Comparison of ENCODE assay signal across 25 mouse cellular contexts in genomic region chr1:162180451-162180850, GRCm38 (mm10).
DNase-seq lines count a peak whose midpoint lies in the region; ATAC-seq and TF ChIP-seq lines count a peak whose summit lies in the region.
"Had no signal": no experiment of that assay in that cellular context is flagged by ENCODE, and none has a peak within 500 bp of the region (broad histone marks: within the 10 kb centered on the region; RNA-seq: fewer than 3 reads in every experiment).

No protein-coding gene starts in this region.

- no peak for DNase-seq in intestine, embryonic 14.5 days (ENCODE audit: low spot score)
- DNase-seq in NIH3T3 (ENCODE audit: low read depth), result peak; percentile 67
- no peak for DNase-seq in limb, embryonic 10.5 days (ENCODE audit: low spot score)
- no peak for DNase-seq in layer of hippocampus, adult 8-10 months (ENCODE audit: low spot score in 2 of 2)
- DNase-seq: adrenal gland, adult 8-10 months; cerebellum, adult 18-20 months; cerebellum, postnatal 25 days; liver; thymus, adult 2 months; thymus, postnatal 4 days had no signal

- no peaks in the 10 kb centered on the region for H3K36me3 ChIP-seq in intestine, embryonic 14.5 days (ENCODE audit: control insufficient read depth, insufficient read depth, low read length)
- H3K36me3 ChIP-seq in intestine, embryonic 16.5 days (ENCODE audit: control insufficient read depth, insufficient read depth, low read length), result no peaks in the 10 kb centered on the region
- no peaks in the 10 kb centered on the region for H3K36me3 ChIP-seq in kidney, embryonic 15.5 days
- H3K36me3 ChIP-seq in limb, embryonic 10.5 days, result no peaks in the 10 kb centered on the region
- no peaks in the 10 kb centered on the region for H3K36me3 ChIP-seq in intestine, postnatal 0 days (ENCODE audit: control insufficient read depth, insufficient read depth)
- H3K36me3 ChIP-seq: forebrain, embryonic 12.5 days; hindbrain, embryonic 12.5 days; intestine, embryonic 15.5 days; liver, embryonic 15.5 days; midbrain, embryonic 12.5 days had no signal

- peak overlapping the region; percentile 59; the same call in 1 of the 2 replicates for H3K27ac ChIP-seq in intestine, embryonic 14.5 days (ENCODE audit: low read depth)
- no peak overlapping the region for H3K27ac ChIP-seq in intestine, embryonic 16.5 days (ENCODE audit: low read length)
- H3K27ac ChIP-seq in kidney, embryonic 15.5 days, result peak overlapping the region; percentile 64; the same call in 1 of the 2 replicates
- peak overlapping the region; percentile 64; the same call in 1 of the 2 replicates for H3K27ac ChIP-seq in limb, embryonic 10.5 days
- no peak overlapping the region for H3K27ac ChIP-seq in intestine, postnatal 0 days (ENCODE audit: low read depth, low read length)
- H3K27ac ChIP-seq: forebrain, embryonic 12.5 days; hindbrain, embryonic 12.5 days; layer of hippocampus, adult 2 months; liver, embryonic 15.5 days; midbrain, embryonic 12.5 days; stomach, postnatal 0 days had no signal

- H3K4me3 ChIP-seq in intestine, embryonic 14.5 days (ENCODE audit: low read depth, low read length), result no peak overlapping the region
- no peak overlapping the region for H3K4me3 ChIP-seq in intestine, embryonic 16.5 days (ENCODE audit: low read length)
- H3K4me3 ChIP-seq in kidney, embryonic 15.5 days (replicated peaks), result no peak overlapping the region
- H3K4me3 ChIP-seq in limb, embryonic 10.5 days, result no peak overlapping the region
- no peak overlapping the region for H3K4me3 ChIP-seq in intestine, postnatal 0 days (ENCODE audit: low read depth, low read length)
- H3K4me3 ChIP-seq: erythroblast, embryonic 14.5 days; forebrain, embryonic 12.5 days; hindbrain, embryonic 12.5 days; intestine, embryonic 15.5 days; layer of hippocampus, adult 2 months; liver, embryonic 15.5 days; midbrain, embryonic 12.5 days had no signal

- no peak for TF ChIP-seq CTCF in intestine, postnatal 0 days (IDR thresholded peaks at IDR 0.05; ENCODE audit: low read depth)

- ATAC-seq in intestine, embryonic 14.5 days (replicated peaks; ENCODE audit: low FRiP score, low TSS enrichment, low read depth), result peak; percentile 43; the same call in 1 of the 2 replicates
- ATAC-seq in intestine, embryonic 16.5 days, result no peak; the same call in 1 of the 2 replicates
- peak; percentile 61 for ATAC-seq in kidney, embryonic 15.5 days (replicated peaks; ENCODE audit: low FRiP score)
- ATAC-seq in inflammation-experienced regulatory T-cells, adult 6 months, result no peak
- ATAC-seq in intestine, postnatal 0 days, result no peak
- ATAC-seq: CD4-positive, CD25-positive, alpha-beta regulatory T cell, adult 4 months; intestine, embryonic 15.5 days; lung, postnatal 0 days; Patski had no signal

- H3K9me3 ChIP-seq in intestine, embryonic 14.5 days (ENCODE audit: control insufficient read depth, low read length), result no peaks in the 10 kb centered on the region
- H3K9me3 ChIP-seq in intestine, embryonic 16.5 days (ENCODE audit: control insufficient read depth, low read length), result no peaks in the 10 kb centered on the region
- no peaks in the 10 kb centered on the region for H3K9me3 ChIP-seq in kidney, embryonic 15.5 days (replicated peaks)
- H3K9me3 ChIP-seq in limb, embryonic 10.5 days (replicated peaks), result no peaks in the 10 kb centered on the region
- no peaks in the 10 kb centered on the region for H3K9me3 ChIP-seq in intestine, postnatal 0 days (ENCODE audit: control insufficient read depth)
- H3K9me3 ChIP-seq: forebrain, embryonic 12.5 days; hindbrain, embryonic 12.5 days; intestine, embryonic 15.5 days; liver, embryonic 15.5 days; midbrain, embryonic 12.5 days had no signal

- 28% methylated on average over 7 of the region's 7 CpGs for WGBS in intestine, embryonic 14.5 days
- WGBS in intestine, embryonic 16.5 days, result 39% methylated on average over 7 of the region's 7 CpGs
- 34% methylated on average over 7 of the region's 7 CpGs for WGBS in kidney, embryonic 15.5 days
- WGBS in limb, embryonic 10.5 days, result 75% methylated on average over 7 of the region's 7 CpGs
- WGBS in intestine, postnatal 0 days, result 53% methylated on average over 7 of the region's 7 CpGs

- H3K4me2 ChIP-seq in intestine, embryonic 14.5 days (ENCODE audit: low read length), result no peak overlapping the region
- no peak overlapping the region for H3K4me2 ChIP-seq in intestine, embryonic 16.5 days (ENCODE audit: low read depth, low read length)
- no peak overlapping the region for H3K4me2 ChIP-seq in kidney, embryonic 15.5 days
- H3K4me2 ChIP-seq in intestine, postnatal 0 days (replicated peaks; ENCODE audit: low read depth), result no peak overlapping the region
- H3K4me2 ChIP-seq: forebrain, embryonic 12.5 days; hindbrain, embryonic 12.5 days; intestine, embryonic 15.5 days; liver, embryonic 15.5 days; midbrain, embryonic 12.5 days had no signal

- no peak overlapping the region for H3K9ac ChIP-seq in intestine, embryonic 14.5 days (ENCODE audit: low read length)
- no peak overlapping the region for H3K9ac ChIP-seq in intestine, embryonic 16.5 days (ENCODE audit: low read depth, low read length)
- no peak overlapping the region for H3K9ac ChIP-seq in kidney, embryonic 15.5 days
- no peak overlapping the region for H3K9ac ChIP-seq in intestine, postnatal 0 days (ENCODE audit: low read depth, low read length)
- H3K9ac ChIP-seq: forebrain, embryonic 12.5 days; hindbrain, embryonic 12.5 days; intestine, embryonic 15.5 days; liver, embryonic 15.5 days; midbrain, embryonic 12.5 days had no signal

- peaks cover 28% of the 10 kb centered on the region for H3K4me1 ChIP-seq in intestine, embryonic 14.5 days (replicated peaks; ENCODE audit: control insufficient read depth, insufficient read depth, low read length)
- H3K4me1 ChIP-seq in intestine, embryonic 16.5 days (ENCODE audit: control insufficient read depth, insufficient read depth, low read length), result peaks cover 14% of the 10 kb centered on the region; the same call in 1 of the 2 replicates
- peaks cover 40% of the 10 kb centered on the region for H3K4me1 ChIP-seq in kidney, embryonic 15.5 days
- peaks cover 47% of the 10 kb centered on the region for H3K4me1 ChIP-seq in limb, embryonic 10.5 days
- no peaks in the 10 kb centered on the region for H3K4me1 ChIP-seq in intestine, postnatal 0 days (replicated peaks; ENCODE audit: control insufficient read depth, insufficient read depth, low read length)
- H3K4me1 ChIP-seq: liver, embryonic 15.5 days had no signal

- no peaks in the 10 kb centered on the region for H3K27me3 ChIP-seq in intestine, embryonic 14.5 days (replicated peaks; ENCODE audit: control insufficient read depth, insufficient read depth, low read length)
- H3K27me3 ChIP-seq in intestine, embryonic 16.5 days (replicated peaks; ENCODE audit: control insufficient read depth, insufficient read depth, low read length), result no peaks in the 10 kb centered on the region
- no peaks in the 10 kb centered on the region for H3K27me3 ChIP-seq in kidney, embryonic 15.5 days
- no peaks in the 10 kb centered on the region for H3K27me3 ChIP-seq in limb, embryonic 10.5 days (ENCODE audit: low read depth, poor library complexity, severe bottlenecking)
- no peaks in the 10 kb centered on the region for H3K27me3 ChIP-seq in intestine, postnatal 0 days (replicated peaks; ENCODE audit: control insufficient read depth, insufficient read depth, low read length)
- H3K27me3 ChIP-seq: forebrain, embryonic 12.5 days; hindbrain, embryonic 12.5 days; intestine, embryonic 15.5 days; liver, embryonic 15.5 days; midbrain, embryonic 12.5 days; Patski had no signal

Comparison
In these comparisons a context has a peak if more than half of its experiments do, and no peak if none do; other contexts are left out.
1. ATAC-seq: peak in intestine, embryonic 14.5 days (single experiment) and kidney, embryonic 15.5 days (single experiment); none in intestine, embryonic 16.5 days (single experiment), inflammation-experienced regulatory T-cells, adult 6 months (single experiment) and intestine, postnatal 0 days (single experiment).
2. H3K27ac ChIP-seq: peak in intestine, embryonic 14.5 days (single experiment), kidney, embryonic 15.5 days (single experiment) and limb, embryonic 10.5 days (single experiment); none in intestine, embryonic 16.5 days (single experiment) and intestine, postnatal 0 days (single experiment).